Mouse (Mus musculus) heart, adult 2 months (tissue): Measurements from ENCODE around the gene Rtkn2. TPM values are rescaled to one million over a fixed set of nuclear protein-coding genes. Genes with fewer than 3 reads are reported as not detected.

ENCODE experiments used
- DNase-seq, 2 experiments: peaks; one replicate each; pipeline ENCODE4 v3.0.0; 2021
- H3K27ac ChIP-seq: fragments of 200-600 bp; 2 replicates; pipeline ENCODE4 v1.8.1; 2022
- H3K27me3 ChIP-seq: fragments of 200-500 bp; 2 replicates; pipeline ENCODE4 v1.6.1; 2012; ENCODE audit warnings: mild to moderate bottlenecking, low read length, inconsistent platforms, mixed read lengths; ENCODE audit not compliant: control insufficient read depth, insufficient read depth
- H3K36me3 ChIP-seq: fragments of 200-500 bp; 2 replicates; pipeline ENCODE4 v1.6.1; 2012; ENCODE audit warnings: low read length, inconsistent platforms; ENCODE audit not compliant: control insufficient read depth, insufficient read depth
- H3K4me1 ChIP-seq: fragments of 200-500 bp; 2 replicates; pipeline ENCODE4 v1.6.1; 2011; ENCODE audit warnings: low read length; ENCODE audit not compliant: control insufficient read depth, insufficient read depth
- H3K4me3 ChIP-seq: fragments of 200-600 bp; 2 replicates; pipeline ENCODE4 v1.8.1; 2022
- H3K79me2 ChIP-seq: fragments of 200-500 bp; replicated peaks from 2 replicates; pipeline ENCODE4 v1.6.1; 2012; ENCODE audit warnings: mild to moderate bottlenecking, inconsistent platforms, low read length, moderate library complexity, mixed read lengths; ENCODE audit not compliant: control insufficient read depth, insufficient read depth
- H3K9ac ChIP-seq: fragments of 200-500 bp; 2 replicates; pipeline ENCODE4 v1.6.1; 2012; ENCODE audit warnings: low read depth, mild to moderate bottlenecking, control low read depth, inconsistent platforms, low read length, mixed read lengths
- CTCF ChIP-seq: fragments of 200-600 bp; IDR thresholded peaks from 2 replicates; pipeline ENCODE4 v1.8.1; 2022; ENCODE audit warnings: antibody characterized with exemption, mild to moderate bottlenecking, moderate library complexity
- EP300 ChIP-seq: fragments of 200-500 bp; IDR thresholded peaks from 2 replicates; pipeline ENCODE4 v1.6.1; 2011; ENCODE audit warnings: low read depth, low read length, control low read depth; ENCODE audit not compliant: insufficient read depth
- POLR2A ChIP-seq: fragments of 200-500 bp; IDR thresholded peaks from 2 replicates; pipeline ENCODE4 v1.6.1; 2011; ENCODE audit warnings: mild to moderate bottlenecking, low read depth, low read length, control low read depth; ENCODE audit not compliant: insufficient read depth
- WGBS: fragments of 180-500 bp; shearing (Covaris S2); methylation state at CpG from one replicate; pipeline ENCODE4 v1.1.7; 2018; 5-methylcytosine and 5-hydroxymethylcytosine counted together
- intact Hi-C: fragments of 180-260 bp; cut with DNase I; formaldehyde crosslinking; loops from one replicate; pipeline ENCODE4 v1.15.1; 2025
- polyA plus RNA-seq: library from polyadenylated mRNA; depleted of rRNA; stranded (reverse); fragments of >200 nt; gene quantifications from 2 replicates; pipeline ENCODE4 v1.2.3, GENCODE M21; 2012
- total RNA-seq, 2 experiments: library from RNA; stranded (reverse); gene quantifications; 2 replicates each; pipeline ENCODE4 v1.2.3; 2021

Rtkn2 gene
- total and polyA plus RNA-seq, 3 experiments = 0.08 to 0.16 (median 0.14) TPM

DNA sequence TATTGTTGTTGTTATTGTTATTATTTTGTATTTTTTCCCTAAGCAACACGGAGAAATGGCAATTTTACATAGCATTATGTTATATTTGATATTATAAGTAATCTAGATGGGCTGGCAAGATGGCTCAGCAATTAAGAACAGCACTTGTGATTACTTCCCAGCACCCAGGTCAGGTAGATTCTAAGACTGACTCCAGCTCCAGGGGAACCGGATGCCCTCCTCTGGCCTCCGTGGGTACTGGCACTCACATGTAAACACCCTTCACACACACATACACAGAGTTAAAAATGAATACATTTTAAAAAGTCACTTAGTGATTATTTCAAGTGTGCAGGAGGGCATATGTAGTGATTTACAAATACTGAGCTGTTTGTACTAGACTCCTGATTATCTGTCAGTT, 108.4 kb downstream of the Rtkn2 start:
- no peak for DNase-seq
- intact Hi-C loops = no loop called here
- no peaks in the 10 kb centered on the region for H3K27me3 ChIP-seq
- WGBS = 89% methylated on average over 3 of the region's 3 CpGs
- no peak overlapping the region for H3K27ac ChIP-seq
- peaks cover 17% of the 10 kb centered on the region for H3K4me1 ChIP-seq
- H3K36me3 ChIP-seq = peaks cover 11% of the 10 kb centered on the region
- TF ChIP-seq CTCF (peak; percentile 40), POLR2A (no peak)
- H3K9ac ChIP-seq = no peak overlapping the region
- H3K79me2 ChIP-seq = no peaks in the 10 kb centered on the region
- no peak overlapping the region for H3K4me3 ChIP-seq

GRCm38 (mm10) chr10:68089435-68090196, 110.2 kb downstream of the Rtkn2 start:
- peak overlapping the region; percentile 89 for H3K27ac ChIP-seq
- no peaks in the 10 kb centered on the region for H3K79me2 ChIP-seq
- H3K9ac ChIP-seq = peak overlapping the region; percentile 48
- H3K36me3 ChIP-seq = peaks cover 21% of the 10 kb centered on the region
- DNase-seq = no peak
- no peak overlapping the region for H3K4me3 ChIP-seq
- H3K27me3 ChIP-seq = no peaks in the 10 kb centered on the region
- peaks cover 22% of the 10 kb centered on the region for H3K4me1 ChIP-seq
- no peak for TF ChIP-seq EP300
- peak; percentile 69 for TF ChIP-seq CTCF
- no peak for TF ChIP-seq POLR2A
- 38% methylated on average over 15 of the region's 15 CpGs for WGBS
- intact Hi-C loops = loop anchor here (1.0 to 5.0 kb wide), 4 partner anchors 36 to 193 kb away; no protein-coding TSS in a partner anchor

DNA sequence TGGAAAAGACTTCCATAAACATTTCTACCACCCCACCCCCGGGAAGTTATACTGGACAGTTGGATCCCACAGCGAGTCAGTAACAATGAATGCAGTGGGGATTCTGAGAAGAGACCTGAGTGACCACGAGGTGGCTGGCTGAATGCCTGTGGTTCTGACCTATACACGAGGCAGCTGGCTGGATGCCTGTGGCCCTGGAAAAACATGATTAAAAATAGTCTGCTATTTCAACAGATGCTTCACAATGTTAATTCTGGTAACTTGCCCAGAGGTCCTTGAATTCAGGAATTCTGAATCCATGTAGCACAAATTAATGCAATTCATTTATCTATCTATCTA, 110.8 kb downstream of the Rtkn2 start:
- peak; percentile 87 to 90 for DNase-seq
- TF ChIP-seq CTCF (peak; percentile 37), POLR2A (0 out of 2 replicates have a peak, but pooled peaks have one; percentile 20), EP300 (peak; percentile 98)
- Histone ChIP-seq H3K79me2 (no peaks in the 10 kb centered on the region), H3K27ac (peak overlapping the region; percentile 89), H3K9ac (peak overlapping the region; percentile 48), H3K4me3 (no peak overlapping the region), H3K4me1 (peaks cover 22% of the 10 kb centered on the region), H3K27me3 (no peaks in the 10 kb centered on the region), H3K36me3 (peaks cover 21% of the 10 kb centered on the region)
- intact Hi-C loops = loop anchor here (1.0 to 5.0 kb wide), 4 partner anchors 35 to 192 kb away; no protein-coding TSS in a partner anchor
- 4% methylated on average over 4 of the region's 4 CpGs for WGBS

DNA sequence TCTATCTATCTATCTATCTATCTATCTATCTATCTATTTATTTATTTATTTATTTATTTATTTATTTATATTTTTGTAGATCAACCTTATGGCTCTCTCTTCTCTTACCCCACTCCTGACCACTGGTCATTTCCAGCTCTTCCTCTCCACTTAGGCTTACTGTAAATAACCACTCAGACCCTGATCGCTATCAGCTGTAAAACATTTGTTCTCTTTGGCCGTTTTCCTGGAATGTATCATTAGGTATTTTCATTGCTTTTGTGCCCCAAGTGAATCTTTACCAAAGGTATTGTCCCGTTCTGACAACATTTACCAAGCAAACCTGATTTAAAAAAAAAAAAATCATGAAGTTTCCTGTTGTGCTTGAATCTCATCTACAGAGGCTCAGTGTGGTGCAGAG, 111.2 kb downstream of the Rtkn2 start:
- 30% methylated on average over 3 of the region's 3 CpGs for WGBS
- Histone ChIP-seq H3K79me2 (no peaks in the 10 kb centered on the region), H3K9ac (no peak overlapping the region), H3K27me3 (no peaks in the 10 kb centered on the region), H3K4me1 (peaks cover 22% of the 10 kb centered on the region), H3K36me3 (peaks cover 21% of the 10 kb centered on the region), H3K4me3 (no peak overlapping the region), H3K27ac (peak overlapping the region; percentile 89)
- intact Hi-C loops = loop anchor here (1.0 to 5.0 kb wide), 4 partner anchors 35 to 192 kb away; no protein-coding TSS in a partner anchor
- TF ChIP-seq EP300 (no peak), POLR2A (no peak), CTCF (no peak)
- DNase-seq = no peak

- TF ChIP-seq EP300 (no peak), CTCF (no peak), POLR2A (no peak)
- Histone ChIP-seq H3K27ac (peak overlapping the region; percentile 89), H3K27me3 (no peaks in the 10 kb centered on the region), H3K36me3 (peaks cover 21% of the 10 kb centered on the region), H3K4me1 (peaks cover 22% of the 10 kb centered on the region), H3K9ac (no peak overlapping the region), H3K4me3 (no peak overlapping the region), H3K79me2 (no peaks in the 10 kb centered on the region)
- intact Hi-C loops = loop anchor here (1.0 to 5.0 kb wide), 4 partner anchors 11 to 191 kb away; no protein-coding TSS in a partner anchor
- WGBS = 31% methylated on average over 11 of the region's 11 CpGs
- no peak for DNase-seq
Measured at GRCm38 (mm10) chr10:68091011-68091410, 111.6 kb downstream of the Rtkn2 start.

DNA sequence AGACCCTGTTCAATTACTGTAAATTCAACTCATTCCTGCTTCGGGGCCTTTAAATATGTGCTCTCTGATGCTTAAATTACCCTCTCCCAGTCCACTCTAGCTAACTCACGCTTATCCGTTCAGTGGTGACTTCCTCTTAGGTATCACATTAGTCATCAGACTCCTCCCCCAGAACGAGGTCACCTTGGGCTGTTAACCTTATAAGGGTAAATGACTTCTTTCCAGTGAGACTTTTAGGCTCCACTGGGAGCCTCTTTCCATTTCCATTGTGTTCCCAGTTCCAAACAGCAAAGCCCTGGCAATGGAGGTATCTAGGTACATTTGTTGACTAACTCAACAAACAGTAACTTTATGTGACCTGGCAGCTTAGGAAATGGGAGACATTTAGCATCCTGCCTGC, 112.5 kb downstream of the Rtkn2 start:
- intact Hi-C loops = loop anchor here (1.0 to 5.0 kb wide), 4 partner anchors 10 to 190 kb away; no protein-coding TSS in a partner anchor
- Histone ChIP-seq H3K27me3 (no peaks in the 10 kb centered on the region), H3K79me2 (peaks cover 1% of the 10 kb centered on the region; the same call in 1 of the 2 replicates), H3K4me1 (peaks cover 22% of the 10 kb centered on the region), H3K27ac (peak overlapping the region; percentile 89), H3K9ac (no peak overlapping the region), H3K4me3 (no peak overlapping the region), H3K36me3 (peaks cover 21% of the 10 kb centered on the region)
- DNase-seq = no peak
- TF ChIP-seq CTCF (no peak), EP300 (no peak), POLR2A (no peak)
- 39% methylated on average over 4 of the region's 4 CpGs for WGBS
